Mouse (Mus musculus): ENCODE data around the gene Gm11733. TPM values are rescaled to one million over a fixed set of nuclear protein-coding genes. Genes with fewer than 3 reads are reported as not detected.

Gm11733 gene
- polyA plus RNA-seq, 2 experiments, result not detected

- no peak for TF ChIP-seq POLR2A (IDR thresholded peaks at IDR 0.05; ENCODE audit: borderline replicate concordance, extremely low read depth, insufficient read depth, insufficient read length)
- DNase-seq (ENCODE audit: low spot score) (no peak), ATAC-seq (ENCODE audit: low FRiP score, low read depth) (no peak)
- Histone ChIP-seq H3K9me3 (ENCODE audit: control insufficient read depth, low read length) (no peaks in the 10 kb centered on the region), H3K4me3 (replicated peaks; ENCODE audit: low read length) (no peak overlapping the region), H3K27ac (replicated peaks; ENCODE audit: low read depth, low read length) (peak overlapping the region; percentile 90), H3K4me1 (ENCODE audit: control insufficient read depth, insufficient read depth, low read length) (peaks cover 31% of the 10 kb centered on the region), H3K4me2 (replicated peaks; ENCODE audit: low read depth, low read length, severe bottlenecking) (no peak overlapping the region), H3K27me3 (ENCODE audit: control insufficient read depth, insufficient read depth, low read length) (no peaks in the 10 kb centered on the region), H3K9ac (ENCODE audit: low read depth, low read length, severe bottlenecking) (no peak overlapping the region), H3K36me3 (ENCODE audit: control insufficient read depth, insufficient read depth, low read length) (no peaks in the 10 kb centered on the region)
- 61% methylated on average over 10 of the region's 10 CpGs for WGBS
Measured at GRCm38 (mm10) chr11:117478271-117479006, 5.7 kb upstream of the Gm11733 start.

- Histone ChIP-seq H3K4me1 (ENCODE audit: control insufficient read depth, insufficient read depth, low read length) (peaks cover 34% of the 10 kb centered on the region), H3K27me3 (ENCODE audit: control insufficient read depth, insufficient read depth, low read length) (no peaks in the 10 kb centered on the region), H3K27ac (replicated peaks; ENCODE audit: low read depth, low read length) (peak overlapping the region; percentile 90), H3K36me3 (ENCODE audit: control insufficient read depth, insufficient read depth, low read length) (no peaks in the 10 kb centered on the region), H3K9ac (ENCODE audit: low read depth, low read length, severe bottlenecking) (peak overlapping the region; percentile 38), H3K4me2 (replicated peaks; ENCODE audit: low read depth, low read length, severe bottlenecking) (peak overlapping the region; percentile 28), H3K4me3 (replicated peaks; ENCODE audit: low read length) (no peak overlapping the region; the same call in 1 of the 2 replicates), H3K9me3 (ENCODE audit: control insufficient read depth, low read length) (no peaks in the 10 kb centered on the region)
- 15% methylated on average over 13 of the region's 13 CpGs for WGBS
- DNase-seq (ENCODE audit: low spot score) (peak; percentile 78), ATAC-seq (ENCODE audit: low FRiP score, low read depth) (peak; percentile 48)
- TF ChIP-seq POLR2A (IDR thresholded peaks at IDR 0.05; ENCODE audit: borderline replicate concordance, extremely low read depth, insufficient read depth, insufficient read length), result no peak
Measured at GRCm38 (mm10) chr11:117479007-117479719, 5.0 kb upstream of the Gm11733 start.

DNA sequence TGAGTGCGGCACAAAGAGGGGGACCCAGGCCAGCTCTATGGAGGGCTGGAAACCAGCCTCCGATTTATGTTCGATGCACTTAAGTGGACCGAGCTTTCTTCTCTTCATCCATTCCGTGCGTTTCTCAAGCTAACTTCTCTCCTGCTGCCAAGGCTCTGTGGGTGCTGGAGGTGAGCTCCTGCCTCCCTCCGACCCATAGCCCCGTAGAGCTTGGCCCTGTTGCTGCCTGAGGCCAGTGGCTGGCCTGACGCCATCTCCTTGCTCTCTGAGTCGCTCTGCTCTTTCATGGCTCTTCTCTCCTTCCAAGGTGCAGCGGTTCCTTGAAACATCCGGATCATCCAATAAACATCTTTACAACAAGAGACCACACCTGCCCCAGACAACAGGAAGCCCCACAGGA is 4.4 kb upstream of the Gm11733 start:
- no peak for TF ChIP-seq POLR2A (IDR thresholded peaks at IDR 0.05; ENCODE audit: borderline replicate concordance, extremely low read depth, insufficient read depth, insufficient read length)
- Histone ChIP-seq H3K4me1 (ENCODE audit: control insufficient read depth, insufficient read depth, low read length) (peaks cover 34% of the 10 kb centered on the region), H3K4me2 (replicated peaks; ENCODE audit: low read depth, low read length, severe bottlenecking) (peak overlapping the region; percentile 28), H3K4me3 (replicated peaks; ENCODE audit: low read length) (no peak overlapping the region), H3K9me3 (ENCODE audit: control insufficient read depth, low read length) (no peaks in the 10 kb centered on the region), H3K27ac (replicated peaks; ENCODE audit: low read depth, low read length) (peak overlapping the region; percentile 90), H3K36me3 (ENCODE audit: control insufficient read depth, insufficient read depth, low read length) (no peaks in the 10 kb centered on the region), H3K9ac (ENCODE audit: low read depth, low read length, severe bottlenecking) (peak overlapping the region; percentile 38), H3K27me3 (ENCODE audit: control insufficient read depth, insufficient read depth, low read length) (no peaks in the 10 kb centered on the region)
- ATAC-seq (ENCODE audit: low FRiP score, low read depth) (no peak), DNase-seq (ENCODE audit: low spot score) (no peak)
- 31% methylated on average over 12 of the region's 12 CpGs for WGBS

GRCm38 (mm10) chr11:117482300-117482676 is 1.9 kb upstream of the Gm11733 start:
- no peaks in the 10 kb centered on the region for H3K27me3 ChIP-seq (ENCODE audit: control insufficient read depth, insufficient read depth, low read length)
- no peak overlapping the region for H3K27ac ChIP-seq (replicated peaks; ENCODE audit: low read depth, low read length)
- DNase-seq (ENCODE audit: low spot score), result no peak
- no peaks in the 10 kb centered on the region for H3K9me3 ChIP-seq (ENCODE audit: control insufficient read depth, low read length)
- peaks cover 34% of the 10 kb centered on the region for H3K4me1 ChIP-seq (ENCODE audit: control insufficient read depth, insufficient read depth, low read length)
- 9% methylated on average over 11 of the region's 11 CpGs for WGBS
- no peak for ATAC-seq (ENCODE audit: low FRiP score, low read depth)
- no peak for TF ChIP-seq POLR2A (IDR thresholded peaks at IDR 0.05; ENCODE audit: borderline replicate concordance, extremely low read depth, insufficient read depth, insufficient read length)
- peak overlapping the region; percentile 62 for H3K4me2 ChIP-seq (replicated peaks; ENCODE audit: low read depth, low read length, severe bottlenecking)
- no peaks in the 10 kb centered on the region for H3K36me3 ChIP-seq (ENCODE audit: control insufficient read depth, insufficient read depth, low read length)
- peak overlapping the region; percentile 36 for H3K9ac ChIP-seq (ENCODE audit: low read depth, low read length, severe bottlenecking)
- H3K4me3 ChIP-seq (replicated peaks; ENCODE audit: low read length), result peak overlapping the region; percentile 24

- Histone ChIP-seq H3K9me3 (ENCODE audit: control insufficient read depth, low read length) (no peaks in the 10 kb centered on the region), H3K36me3 (ENCODE audit: control insufficient read depth, insufficient read depth, low read length) (no peaks in the 10 kb centered on the region), H3K27me3 (ENCODE audit: control insufficient read depth, insufficient read depth, low read length) (no peaks in the 10 kb centered on the region), H3K4me2 (replicated peaks; ENCODE audit: low read depth, low read length, severe bottlenecking) (peak overlapping the region; percentile 62), H3K4me1 (ENCODE audit: control insufficient read depth, insufficient read depth, low read length) (peaks cover 34% of the 10 kb centered on the region), H3K4me3 (replicated peaks; ENCODE audit: low read length) (peak overlapping the region; percentile 24), H3K9ac (ENCODE audit: low read depth, low read length, severe bottlenecking) (peak overlapping the region; percentile 36; the same call in 1 of the 2 replicates), H3K27ac (replicated peaks; ENCODE audit: low read depth, low read length) (peak overlapping the region; percentile 58)
- WGBS, result 4% methylated on average over 24 of the region's 26 CpGs
- ATAC-seq (ENCODE audit: low FRiP score, low read depth), result peak; percentile 39; the same call in 1 of the 2 replicates
- no peak for TF ChIP-seq POLR2A (IDR thresholded peaks at IDR 0.05; ENCODE audit: borderline replicate concordance, extremely low read depth, insufficient read depth, insufficient read length)
- DNase-seq (ENCODE audit: low spot score), result peak; percentile 65
Measured at GRCm38 (mm10) chr11:117482677-117483511, 1.3 kb upstream of the Gm11733 start.
